Mouse (Mus musculus) erythroblast, embryonic 14.5 days (primary cell): Measurements from ENCODE around the gene Wdr5. TPM values are rescaled to one million over a fixed set of nuclear protein-coding genes. Genes with fewer than 3 reads are reported as not detected.
"Not testable (repeated sequence)": the region's sequence is repeated elsewhere in the genome, so short reads cannot be mapped to it uniquely, and the experiment has no call there.

ENCODE experiments used
- H3K27me3 ChIP-seq: 2 replicates; pipeline ENCODE4 v1.6.1; 2012; ENCODE audit warnings: inconsistent platforms; ENCODE audit not compliant: control insufficient read depth
- H3K36me3 ChIP-seq: 2 replicates; pipeline ENCODE4 v1.6.1; 2012; ENCODE audit warnings: mild to moderate bottlenecking, inconsistent platforms; ENCODE audit not compliant: control insufficient read depth
- H3K4me1 ChIP-seq: 2 replicates; pipeline ENCODE4 v1.6.1; 2012; ENCODE audit warnings: inconsistent platforms; ENCODE audit not compliant: control insufficient read depth
- H3K4me3 ChIP-seq: replicated peaks from 2 replicates; pipeline ENCODE3; 2012; ENCODE audit warnings: moderate library complexity, mild to moderate bottlenecking, inconsistent platforms
- H3K9me3 ChIP-seq: 2 replicates; pipeline ENCODE4 v1.6.1; 2012; ENCODE audit warnings: low read length, inconsistent platforms, mixed read lengths; ENCODE audit not compliant: control insufficient read depth
- GATA1 ChIP-seq: IDR thresholded peaks from 2 replicates; pipeline ENCODE4 v1.6.1; 2012; ENCODE audit warnings: low read length, inconsistent platforms, mixed read lengths
- TAL1 ChIP-seq: IDR thresholded peaks from 3 replicates; pipeline ENCODE4 v1.6.1; 2012; ENCODE audit warnings: low read length, inconsistent platforms, mixed read lengths
- polyA plus RNA-seq: library from polyadenylated mRNA; stranded (reverse); fragments of >175 nt; gene quantifications from 2 replicates; pipeline ENCODE4 v1.2.3, GENCODE M21; 2012

Wdr5 gene
- polyA plus RNA-seq, 1 experiment, result 1.2 TPM

GRCm38 (mm10) chr2:27490939-27491338 is 24.0 kb upstream of the Wdr5 start:
- peaks cover 6% of the 10 kb centered on the region for H3K9me3 ChIP-seq
- TF ChIP-seq GATA1 (no peak), TAL1 (no peak)
- no peaks in the 10 kb centered on the region for H3K36me3 ChIP-seq
- H3K4me1 ChIP-seq, result peaks cover 19% of the 10 kb centered on the region
- H3K4me3 ChIP-seq, result no peak overlapping the region
- H3K27me3 ChIP-seq, result no peaks in the 10 kb centered on the region

GRCm38 (mm10) chr2:27493971-27494370 is 21.0 kb upstream of the Wdr5 start:
- peaks cover 26% of the 10 kb centered on the region for H3K9me3 ChIP-seq
- TF ChIP-seq TAL1 (no peak), GATA1 (no peak)
- H3K4me1 ChIP-seq, result peaks cover 7% of the 10 kb centered on the region
- no peak overlapping the region for H3K4me3 ChIP-seq
- H3K27me3 ChIP-seq, result no peaks in the 10 kb centered on the region
- no peaks in the 10 kb centered on the region for H3K36me3 ChIP-seq

GRCm38 (mm10) chr2:27496391-27497028 is 18.4 kb upstream of the Wdr5 start:
- Histone ChIP-seq H3K4me3 (peak overlapping the region; percentile 33), H3K4me1 (no peaks in the 10 kb centered on the region; the same call in 1 of the 2 replicates), H3K9me3 (peaks cover 29% of the 10 kb centered on the region), H3K27me3 (no peaks in the 10 kb centered on the region), H3K36me3 (no peaks in the 10 kb centered on the region)
- no peak for TF ChIP-seq GATA1
- no peak for TF ChIP-seq TAL1

- Histone ChIP-seq H3K27me3 (no peaks in the 10 kb centered on the region), H3K4me3 (no peak overlapping the region), H3K36me3 (no peaks in the 10 kb centered on the region), H3K4me1 (peaks cover 32% of the 10 kb centered on the region), H3K9me3 (peaks cover 2% of the 10 kb centered on the region; the same call in 1 of the 2 replicates)
- TF ChIP-seq GATA1 (no peak), TAL1 (no peak)
These were observed 10.7 kb upstream of the Wdr5 start for GRCm38 (mm10) chr2:27504113-27504885.

- Histone ChIP-seq H3K4me1 (peaks cover 35% of the 10 kb centered on the region), H3K27me3 (no peaks in the 10 kb centered on the region), H3K9me3 (no peaks in the 10 kb centered on the region), H3K4me3 (no peak overlapping the region), H3K36me3 (no peaks in the 10 kb centered on the region)
- no peak for TF ChIP-seq TAL1
- TF ChIP-seq GATA1, result no peak
These were observed 9.4 kb upstream of the Wdr5 start for GRCm38 (mm10) chr2:27505539-27505938.

DNA sequence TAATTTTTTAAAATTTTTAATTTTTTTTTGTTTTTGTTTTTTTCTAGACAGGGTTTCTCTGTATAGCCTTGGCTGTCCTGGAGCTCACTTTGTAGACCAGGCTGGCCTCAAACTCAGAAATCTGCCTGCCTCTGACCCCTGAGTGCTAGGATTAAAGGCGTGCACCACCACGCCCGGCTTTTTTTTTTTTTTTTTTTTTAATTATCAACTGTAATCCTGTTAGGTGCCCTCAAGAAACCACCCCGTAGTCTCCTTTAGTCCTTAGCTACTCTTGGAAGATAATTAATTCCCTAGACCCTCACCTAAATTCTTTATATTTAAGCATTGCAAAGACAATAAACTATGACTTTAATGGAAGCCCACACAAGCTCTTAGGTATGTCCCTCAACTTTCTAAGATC is 8.3 kb upstream of the Wdr5 start:
- not testable (repeated sequence) for H3K27me3 ChIP-seq, H3K4me3 ChIP-seq, H3K36me3 ChIP-seq, H3K9me3 ChIP-seq
- peaks cover 35% of the 10 kb centered on the region for H3K4me1 ChIP-seq

- Histone ChIP-seq H3K9me3 (peaks cover 5% of the 10 kb centered on the region), H3K27me3 (no peaks in the 10 kb centered on the region), H3K36me3 (no peaks in the 10 kb centered on the region), H3K4me1 (peaks cover 35% of the 10 kb centered on the region), H3K4me3 (no peak within 1 kb of the TSS)
- TF ChIP-seq GATA1 (no peak), TAL1 (no peak)
These were observed 7.4 kb upstream of the Wdr5 start, which contains the start of gene Brd3 for GRCm38 (mm10) chr2:27507562-27507961. Brd3 (minus strand) TSS chr2:27507662.

GRCm38 (mm10) chr2:27510706-27511105 is 4.3 kb upstream of the Wdr5 start:
- H3K9me3 ChIP-seq, result peaks cover 5% of the 10 kb centered on the region
- peaks cover 44% of the 10 kb centered on the region for H3K4me1 ChIP-seq
- TF ChIP-seq GATA1 (no peak), TAL1 (no peak)
- H3K4me3 ChIP-seq, result no peak overlapping the region
- H3K36me3 ChIP-seq, result no peaks in the 10 kb centered on the region
- H3K27me3 ChIP-seq, result no peaks in the 10 kb centered on the region

- Histone ChIP-seq H3K36me3 (peaks cover 9% of the 10 kb centered on the region), H3K27me3 (no peaks in the 10 kb centered on the region), H3K4me3 (no peak overlapping the region), H3K9me3 (peaks cover 5% of the 10 kb centered on the region), H3K4me1 (peaks cover 55% of the 10 kb centered on the region)
- TF ChIP-seq TAL1 (no peak), GATA1 (no peak)
These were observed 2.0 kb upstream of the Wdr5 start for GRCm38 (mm10) chr2:27512909-27513308.

GRCm38 (mm10) chr2:27513861-27514260 is 1.1 kb upstream of the Wdr5 start:
- Histone ChIP-seq H3K27me3 (no peaks in the 10 kb centered on the region), H3K4me1 (peaks cover 47% of the 10 kb centered on the region), H3K9me3 (peaks cover 5% of the 10 kb centered on the region), H3K36me3 (peaks cover 17% of the 10 kb centered on the region), H3K4me3 (peak overlapping the region; percentile 94)
- TF ChIP-seq GATA1, result no peak
- no peak for TF ChIP-seq TAL1
